Mouse (Mus musculus) pancreas, adult 10 weeks (tissue): ENCODE results near the gene Leap2. TPM values are rescaled to one million over a fixed set of nuclear protein-coding genes. Genes with fewer than 3 reads are reported as not detected.

Experiments used
- polyA plus RNA-seq: library from polyadenylated mRNA; stranded (reverse); fragments of 350-450 nt; fragmentation: Illumina TruSeq; extraction: RNeasy Lipid Tissue Mini Kit (QIAGEN cat#74804); gene quantifications from one replicate; pipeline ENCODE4 v1.2.3, GENCODE M21; 2015; ENCODE audit warnings: low read depth, low replicate concordance; ENCODE audit not compliant: insufficient read depth

Gene Leap2
- polyA plus RNA-seq = not detected

GRCm38 (mm10) chr11:53423036-53423435, at the start of gene Leap2:
Leap2 (minus strand) TSS chr11:53423170.

GRCm38 (mm10) chr11:53469968-53470695, 47.2 kb upstream of the Leap2 start, which contains the start of gene Gm9837:
Gm9837 (minus strand) TSS chr11:53470479.

GRCm38 (mm10) chr11:53456474-53457371, 33.8 kb upstream of the Leap2 start, which contains the start of the genes Gm10447 and Shroom1:
Gm10447 (minus strand) TSS chr11:53457110.
Shroom1 (plus strand) TSS chr11:53457205.

GRCm38 (mm10) chr11:53430670-53431346, 7.8 kb upstream of the Leap2 start, which contains the start of the genes Uqcrq and Gdf9:
Uqcrq (minus strand) TSS chr11:53430831.
Gdf9 (plus strand) TSS chr11:53431023.

Other genes with a start within 250 kb of the Leap2 start
- gene Hspa4, start 122.7 kb downstream of the Leap2 start, polyA plus RNA-seq = 17.9 TPM
- 2.5 TPM for gene Zcchc10, start 98.5 kb downstream of the Leap2 start, polyA plus RNA-seq
- 8.0 TPM for gene Aff4, start 72.3 kb downstream of the Leap2 start, polyA plus RNA-seq
- 207 TPM for gene Uqcrq, start 7.7 kb upstream of the Leap2 start, polyA plus RNA-seq
- not detected for gene Gdf9, start 7.9 kb upstream of the Leap2 start, polyA plus RNA-seq
- gene Gm10447, start 33.9 kb upstream of the Leap2 start, polyA plus RNA-seq = not detected
- gene Shroom1, start 34.0 kb upstream of the Leap2 start, polyA plus RNA-seq = 3.4 TPM
- gene Gm9837, start 47.3 kb upstream of the Leap2 start, polyA plus RNA-seq = not detected
- gene Gm9945, start 57.0 kb upstream of the Leap2 start, polyA plus RNA-seq = not detected
- 0.20 TPM for gene Sowaha, start 57.1 kb upstream of the Leap2 start, polyA plus RNA-seq
- gene Sept8, start 96.1 kb upstream of the Leap2 start, polyA plus RNA-seq = 14.3 TPM
- 4.1 TPM for gene Kif3a, start 144.2 kb upstream of the Leap2 start, polyA plus RNA-seq
- not detected for gene Il4, start 195.5 kb upstream of the Leap2 start, polyA plus RNA-seq
- not detected for gene Il13, start 211.5 kb upstream of the Leap2 start, polyA plus RNA-seq